Mouse (Mus musculus): ENCODE measurements around the gene Tmem196. TPM values are rescaled to one million over a fixed set of nuclear protein-coding genes. Genes with fewer than 3 reads are reported as not detected.

Tmem196 gene
- total RNA-seq (2023), result not detected in 2 replicates

GRCm38 (mm10) chr12:119945589-119946310, at the start of gene Tmem196:
Gene Tmem196, plus strand, starts transcription at chr12:119945822.

All from neutrophil, adult 65 days (primary cell).